Mouse (Mus musculus) lung, postnatal 36 days (tissue): ENCODE measurements around the gene Milr1.
"Not testable (repeated sequence)": the region's sequence is repeated elsewhere in the genome, so short reads cannot be mapped to it uniquely, and the experiment has no call there.

Experiments
- DNase-seq: peaks from one replicate; pipeline ENCODE4 v3.0.0; 2022; ENCODE audit warnings: mixed read lengths

Gene Milr1

GRCm38 (mm10) chr11:106736614-106737013 lies 14.4 kb upstream of the Milr1 start:
- no peak for DNase-seq

- DNase-seq, result peak; percentile 35
Observed at GRCm38 (mm10) chr11:106737178-106737621, 13.8 kb upstream of the Milr1 start.

GRCm38 (mm10) chr11:106739116-106739515 lies 11.9 kb upstream of the Milr1 start:
- DNase-seq, result no peak

GRCm38 (mm10) chr11:106740724-106741123 lies 10.3 kb upstream of the Milr1 start:
- not testable (repeated sequence) for DNase-seq

- no peak for DNase-seq
Observed at GRCm38 (mm10) chr11:106741232-106741631, 9.8 kb upstream of the Milr1 start.

- no peak for DNase-seq
Observed at GRCm38 (mm10) chr11:106741826-106742225, 9.2 kb upstream of the Milr1 start.

- no peak for DNase-seq
Observed at GRCm38 (mm10) chr11:106742388-106742841, 8.6 kb upstream of the Milr1 start.

GRCm38 (mm10) chr11:106744949-106745348 lies 6.1 kb upstream of the Milr1 start:
- DNase-seq, result no peak

GRCm38 (mm10) chr11:106749557-106750120 lies 1.4 kb upstream of the Milr1 start:
- DNase-seq, result not testable (repeated sequence)

GRCm38 (mm10) chr11:106750121-106750751 lies 790 bp upstream of the Milr1 start, which contains the start of gene Pecam1:
Gene Pecam1, minus strand, starts transcription at chr11:106750628.
- peak; percentile 42 for DNase-seq

- DNase-seq, result peak; percentile 65
Observed at GRCm38 (mm10) chr11:106752103-106752502, 1.1 kb downstream of the Milr1 start.

- no peak for DNase-seq
Observed at GRCm38 (mm10) chr11:106753314-106753713, 2.3 kb downstream of the Milr1 start.

GRCm38 (mm10) chr11:106755583-106755982 lies 4.6 kb downstream of the Milr1 start:
- no peak for DNase-seq

- DNase-seq, result peak; percentile 64
Observed at GRCm38 (mm10) chr11:106759028-106759427, 8.0 kb downstream of the Milr1 start.

GRCm38 (mm10) chr11:106760511-106760910 lies 9.5 kb downstream of the Milr1 start:
- DNase-seq, result peak; percentile 52

- DNase-seq, result peak; percentile 65
Observed at GRCm38 (mm10) chr11:106762139-106762799, 11.2 kb downstream of the Milr1 start.

GRCm38 (mm10) chr11:106762800-106763185 lies 11.8 kb downstream of the Milr1 start:
- DNase-seq, result no peak

- DNase-seq, result no peak
Observed at GRCm38 (mm10) chr11:106766611-106767162, 15.7 kb downstream of the Milr1 start.

GRCm38 (mm10) chr11:106767516-106767915 lies 16.5 kb downstream of the Milr1 start:
- no peak for DNase-seq

GRCm38 (mm10) chr11:106770195-106770974 lies 19.4 kb downstream of the Milr1 start:
- DNase-seq, result no peak

- no peak for DNase-seq
Observed at GRCm38 (mm10) chr11:106773061-106773460, 22.0 kb downstream of the Milr1 start.

GRCm38 (mm10) chr11:106776960-106777359 lies 25.9 kb downstream of the Milr1 start:
- DNase-seq, result peak; percentile 68

GRCm38 (mm10) chr11:106777395-106777794 lies 26.4 kb downstream of the Milr1 start:
- DNase-seq, result no peak
